Mouse (Mus musculus) kidney, adult 2 months (tissue): Measurements from ENCODE around the gene Rab11fip5.

Experiments used
- CTCF ChIP-seq: fragments of 200-500 bp; conservative IDR thresholded peaks from 2 replicates; pipeline ENCODE4 v1.5.1; 2011; ENCODE audit warnings: low read depth, mild to moderate bottlenecking, control low read depth, low read length, moderate library complexity, mixed read lengths; ENCODE audit not compliant: insufficient read depth, insufficient read length
- POLR2A ChIP-seq: fragments of 200-500 bp; IDR thresholded peaks from one replicate; pipeline ENCODE4 v1.6.1; 2011; ENCODE audit warnings: low read depth, low read length, control low read depth

- TF ChIP-seq CTCF: peak; percentile 87
- TF ChIP-seq POLR2A: no peak
Measured at GRCm38 (mm10) chr6:85339273-85339901, 35.0 kb downstream of the Rab11fip5 start.
